Mouse (Mus musculus): ENCODE results near the gene Gm1110.
"Not testable (repeated sequence)": the region's sequence is repeated elsewhere in the genome, so short reads cannot be mapped to it uniquely, and the experiment has no call there.

Gene Gm1110

GRCm38 (mm10) chr9:26922909-26923526 is at the start of gene Gm1110:
Gm1110 (minus strand) TSS chr9:26923111.
- ATAC-seq (ENCODE audit: low TSS enrichment) = no peak

- no peak for ATAC-seq (ENCODE audit: low TSS enrichment)
Observed at GRCm38 (mm10) chr9:26947790-26948189, 24.9 kb upstream of the Gm1110 start.

- no peak for ATAC-seq (ENCODE audit: low TSS enrichment)
Observed at GRCm38 (mm10) chr9:26924146-26924545, 1.2 kb upstream of the Gm1110 start.

GRCm38 (mm10) chr9:26919778-26920177 is 3.1 kb downstream of the Gm1110 start:
- ATAC-seq (ENCODE audit: low TSS enrichment) = no peak

- ATAC-seq (ENCODE audit: low TSS enrichment) = no peak
Observed at GRCm38 (mm10) chr9:26913150-26913549, 9.8 kb downstream of the Gm1110 start.

GRCm38 (mm10) chr9:26911251-26911650 is 11.7 kb downstream of the Gm1110 start:
- ATAC-seq (ENCODE audit: low TSS enrichment) = no peak

- not testable (repeated sequence) for ATAC-seq (ENCODE audit: low TSS enrichment)
Observed at GRCm38 (mm10) chr9:26869856-26870255, 53.1 kb downstream of the Gm1110 start.

GRCm38 (mm10) chr9:26860751-26861150 is 62.2 kb downstream of the Gm1110 start, which contains the start of gene Glb1l3:
Glb1l3 (minus strand) TSS chr9:26860890.
- ATAC-seq (ENCODE audit: low TSS enrichment) = no peak

- ATAC-seq (ENCODE audit: low TSS enrichment) = no peak
Observed at GRCm38 (mm10) chr9:26831089-26831488, 91.8 kb downstream of the Gm1110 start.

All from frontal cortex, adult (tissue).